ENCODE assay signal across 8 mouse cellular contexts in the genomic region with DNA sequence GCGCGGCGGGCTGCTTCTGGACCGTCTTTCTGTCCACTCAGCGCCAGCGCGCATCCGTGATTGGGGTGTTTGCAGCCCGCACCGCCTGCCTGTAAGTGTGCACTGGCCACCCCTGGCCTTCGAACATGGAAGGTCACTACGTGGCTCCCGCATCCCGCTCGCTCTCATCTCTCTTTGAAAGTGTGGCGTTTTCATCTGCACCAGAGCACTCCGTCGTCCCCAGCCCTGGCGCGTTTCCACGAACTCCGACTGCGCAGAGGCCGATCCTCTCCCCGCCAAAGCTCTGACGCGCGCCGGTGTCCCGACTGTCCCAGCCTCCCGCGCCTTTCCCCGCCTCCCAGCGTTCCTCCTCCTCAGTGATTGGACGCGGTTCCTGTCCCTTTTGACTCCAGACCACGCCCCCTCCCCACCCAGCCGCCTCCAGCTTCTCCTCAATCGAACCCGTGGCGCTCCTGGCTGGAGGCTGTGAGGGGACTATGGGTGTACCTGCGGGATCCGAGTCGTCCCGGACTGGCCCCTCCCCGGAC. TPM values are rescaled to one million over a fixed set of nuclear protein-coding genes. Genes with fewer than 3 reads are reported as not detected.
DNase-seq lines count a peak whose midpoint lies in the region; ATAC-seq and TF ChIP-seq lines count a peak whose summit lies in the region.

A gene (plus strand): TSS at position 434 of the 527 bp plus-strand sequence.

- no peak within 1 kb of the TSS for H3K27ac ChIP-seq in forebrain, postnatal 0 days (ENCODE audit: low read depth, low read length)
- 0 out of 2 replicates have a peak within 1 kb of the TSS, but pooled peaks have one; percentile 23 for H3K27ac ChIP-seq in lung, embryonic 15.5 days

- 2% methylated on average over 45 of the region's 46 CpGs for WGBS in forebrain, postnatal 0 days
- WGBS in lung, embryonic 15.5 days, result under 1% methylated on average over 46 of the region's 46 CpGs

- H3K36me3 ChIP-seq in G1E (replicated peaks), result peaks cover 5% of the 10 kb centered on the region
- H3K36me3 ChIP-seq in forebrain, postnatal 0 days (ENCODE audit: insufficient read depth), result no peaks in the 10 kb centered on the region
- H3K36me3 ChIP-seq in lung, embryonic 15.5 days, result no peaks in the 10 kb centered on the region

- H3K9ac ChIP-seq in forebrain, postnatal 0 days, result peak within 1 kb of the TSS; percentile 49
- peak within 1 kb of the TSS; percentile 66 for H3K9ac ChIP-seq in lung, embryonic 15.5 days

- peak; percentile 96 for DNase-seq in G1E (ENCODE audit: low spot score)
- DNase-seq in cerebellum, adult 18-20 months, result peak; percentile 99 to 100
- peak; percentile 95 for DNase-seq in forebrain, postnatal 0 days
- peak; percentile 98 for DNase-seq in heart, postnatal 4 days
- peak; percentile 96 to 97 for DNase-seq in layer of hippocampus, adult 8-10 months (ENCODE audit: low spot score in 2 of 2)
- DNase-seq in ovary, adult 18-20 months (ENCODE audit: low spot score), result peak; percentile 93
- peak; percentile 89 for DNase-seq in thymus, postnatal 0 days (ENCODE audit: low spot score)

- peak within 1 kb of the TSS; percentile 91 for H3K4me3 ChIP-seq in G1E (ENCODE audit: low read depth, low read length)
- peak within 1 kb of the TSS; percentile 71 for H3K4me3 ChIP-seq in forebrain, postnatal 0 days (ENCODE audit: low read depth, low read length)
- peak within 1 kb of the TSS; percentile 68 for H3K4me3 ChIP-seq in lung, embryonic 15.5 days

- H3K27me3 ChIP-seq in G1E (ENCODE audit: insufficient read depth, low read length), result peaks cover 3% of the 10 kb centered on the region; the same call in 1 of the 2 replicates
- H3K27me3 ChIP-seq in forebrain, postnatal 0 days (ENCODE audit: insufficient read depth, low read length), result no peaks in the 10 kb centered on the region
- H3K27me3 ChIP-seq in lung, embryonic 15.5 days, result peaks cover 19% of the 10 kb centered on the region

- peak; percentile 94 for ATAC-seq in G1E (ENCODE audit: extremely low read depth, insufficient number of reproducible peaks, low FRiP score, poor library complexity, severe bottlenecking)
- ATAC-seq in forebrain, postnatal 0 days, result peak; percentile 98
- peak; percentile 98 for ATAC-seq in lung, embryonic 15.5 days (ENCODE audit: borderline replicate concordance, extremely low read depth, low FRiP score, low TSS enrichment)

- H3K4me1 ChIP-seq in G1E (ENCODE audit: insufficient read depth, low read depth, low read length), result peaks cover 26% of the 10 kb centered on the region
- H3K4me1 ChIP-seq in forebrain, postnatal 0 days (ENCODE audit: insufficient read depth), result no peaks in the 10 kb centered on the region
- H3K4me1 ChIP-seq in lung, embryonic 15.5 days, result peaks cover 9% of the 10 kb centered on the region

- TF ChIP-seq CTCF in G1E (IDR thresholded peaks at IDR 0.05; ENCODE audit: low read depth, low read length), result no peak
- no peak for TF ChIP-seq CTCF in forebrain, postnatal 0 days (IDR thresholded peaks at IDR 0.05; ENCODE audit: low read depth)

- no peaks in the 10 kb centered on the region for H3K9me3 ChIP-seq in G1E (replicated peaks)
- H3K9me3 ChIP-seq in forebrain, postnatal 0 days (ENCODE audit: low read length), result no peaks in the 10 kb centered on the region
- H3K9me3 ChIP-seq in lung, embryonic 15.5 days, result no peaks in the 10 kb centered on the region

- H3K4me2 ChIP-seq in forebrain, postnatal 0 days (ENCODE audit: low read depth), result peak within 1 kb of the TSS; percentile 78
- H3K4me2 ChIP-seq in lung, embryonic 15.5 days, result peak within 1 kb of the TSS; percentile 98

RNA-seq across cellular contexts. Expression of the gene that starts here (rescaled TPM):
- 10.7 and 15.0 TPM in 2 replicates for total RNA-seq in G1E (2014; fragmentation: Nextera tagmentation)
- 4.0 and 5.3 TPM in 2 replicates for total RNA-seq in G1E (2017)
- polyA plus RNA-seq in G1E (2012), result 11.1 and 14.6 TPM in 2 replicates
- 1.00 and 2.1 TPM in 2 replicates for total RNA-seq in forebrain, postnatal 0 days (2014; rRNA removed)
- polyA plus RNA-seq in forebrain, postnatal 0 days (2015; fragmentation: Nextera tagmentation; extraction: Ambion mirVana), result 1.1 and 1.2 TPM in 2 replicates
- total RNA-seq in heart, postnatal 4 days (2021), result 1 to 10 TPM in 1 of 2 experiments, under 1 TPM in 1; 0.48 to 1.2 TPM
- 10 to 100 TPM; 24.4 to 33.2 (median 24.6) TPM for total RNA-seq in layer of hippocampus, adult 8-10 months (2022)
- 2.1 and 2.2 TPM in 2 replicates for polyA plus RNA-seq in lung, embryonic 15.5 days (2015; fragmentation: Nextera tagmentation; extraction: Ambion mirVana)
- 0.78 and 1.5 TPM in 2 replicates for polyA plus RNA-seq in thymus, postnatal 0 days (2015; fragmentation: Nextera tagmentation; extraction: Ambion mirVana)
